Mouse (Mus musculus): ENCODE results near the gene Sorcs3. TPM values are rescaled to one million over a fixed set of nuclear protein-coding genes. Genes with fewer than 3 reads are reported as not detected.

The Sorcs3 gene
- not detected in 2 replicates for total RNA-seq (2021)
- long read RNA-seq, experiment 1 = 0 reads
- long read RNA-seq, experiment 2 = 0 reads

DNA sequence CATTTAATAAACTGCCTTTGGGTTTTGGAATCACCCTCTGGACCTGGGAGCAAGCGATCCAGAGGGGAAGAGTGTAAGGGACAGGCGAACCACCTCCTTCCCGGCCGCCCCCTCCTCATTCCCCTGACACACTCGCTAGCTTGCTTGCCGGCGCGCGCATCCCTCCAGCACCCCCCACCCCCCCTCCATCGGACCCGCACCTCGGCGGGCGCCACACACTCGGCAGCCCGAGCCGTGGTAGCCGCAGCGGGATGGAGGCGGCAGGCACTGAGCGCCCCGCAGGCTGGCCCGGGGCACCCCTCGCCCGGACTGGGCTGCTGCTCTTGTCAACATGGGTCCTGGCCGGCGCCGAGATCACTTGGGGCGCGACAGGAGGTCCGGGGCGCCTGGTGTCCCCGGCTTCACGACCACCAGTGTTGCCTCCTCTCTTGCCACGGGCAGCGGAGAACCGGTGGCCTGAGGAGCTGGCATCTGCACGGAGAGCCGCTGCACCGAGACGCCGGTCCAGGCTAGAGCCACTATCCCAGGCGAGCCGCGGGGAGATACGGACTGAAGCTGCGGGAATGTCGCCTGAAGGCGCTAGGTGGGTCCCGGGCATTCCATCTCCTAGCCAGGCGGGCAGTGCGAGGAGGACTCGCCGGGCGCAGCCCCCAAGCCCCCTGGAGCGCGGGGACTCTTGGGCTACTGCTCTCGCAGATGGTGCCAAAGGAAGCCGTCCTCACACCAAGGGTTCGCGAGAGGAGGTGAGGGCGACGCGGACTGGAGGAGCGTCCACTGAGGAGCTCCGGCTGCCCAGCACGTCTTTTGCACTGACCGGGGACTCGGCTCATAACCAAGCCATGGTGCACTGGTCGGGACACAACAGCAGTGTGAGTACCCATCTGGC is at the start of gene Sorcs3:
Sorcs3 (plus strand) TSS at position 97 of the 886 bp plus-strand sequence.
- DNase-seq = no peak

DNA sequence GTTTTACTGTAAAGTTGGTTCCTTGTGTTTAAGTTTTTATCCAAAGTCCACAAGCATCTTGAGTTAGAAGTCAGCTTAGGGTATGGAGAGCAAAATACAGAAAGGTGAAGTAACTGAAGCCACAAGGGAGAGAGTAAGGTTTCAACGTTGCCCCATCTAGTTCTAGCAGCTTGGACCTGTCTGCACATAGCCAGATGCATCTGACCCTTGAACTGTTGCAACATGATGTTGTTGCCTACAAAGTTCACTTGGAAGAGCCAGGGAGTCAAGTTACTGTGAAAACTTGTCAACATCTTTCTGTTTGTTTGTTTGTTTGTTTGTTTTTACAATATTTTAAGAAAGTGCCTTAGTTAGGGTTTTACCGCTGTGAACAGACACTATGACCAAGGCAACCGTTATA is 40.5 kb upstream of the Sorcs3 start:
- no peak for DNase-seq

DNA sequence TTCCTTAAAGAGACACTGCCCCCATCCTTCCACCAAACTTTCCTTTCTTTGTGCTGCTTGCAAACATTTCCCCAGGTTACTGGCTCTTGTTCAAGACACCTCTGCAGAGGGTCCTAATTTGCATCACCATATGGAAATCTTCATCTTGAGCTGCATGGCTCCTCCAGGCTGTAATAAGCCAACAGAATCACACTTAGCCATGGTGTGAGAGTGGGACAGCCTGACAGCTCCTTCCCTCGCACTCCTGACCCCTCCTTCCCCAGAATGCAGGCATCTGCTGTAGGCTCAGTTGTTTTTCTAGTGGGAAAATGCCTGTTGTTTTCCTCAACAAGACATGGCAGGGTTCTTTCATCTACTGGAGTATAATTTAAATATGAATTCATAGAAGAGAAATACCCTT is 38.7 kb upstream of the Sorcs3 start:
- no peak for DNase-seq

DNA sequence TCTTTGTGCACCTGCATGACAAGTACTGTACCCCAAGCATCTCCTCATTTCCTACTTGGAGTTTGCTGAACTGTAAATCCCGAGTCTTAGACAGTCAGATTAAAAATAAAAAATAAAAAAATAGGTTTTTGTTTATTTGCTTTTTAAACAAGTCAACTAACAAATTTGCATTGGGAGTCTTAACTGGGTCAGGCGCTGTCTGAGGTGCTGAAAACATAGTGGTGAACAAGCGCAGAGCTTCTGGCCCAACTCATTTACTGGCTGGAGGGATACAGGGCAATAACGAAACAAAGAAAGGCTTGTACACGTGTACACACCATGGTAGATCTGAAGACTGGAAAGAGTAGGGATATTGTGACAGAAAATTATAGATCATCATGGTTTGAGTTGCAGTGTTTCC is 37.5 kb upstream of the Sorcs3 start:
- DNase-seq = peak; percentile 7

DNA sequence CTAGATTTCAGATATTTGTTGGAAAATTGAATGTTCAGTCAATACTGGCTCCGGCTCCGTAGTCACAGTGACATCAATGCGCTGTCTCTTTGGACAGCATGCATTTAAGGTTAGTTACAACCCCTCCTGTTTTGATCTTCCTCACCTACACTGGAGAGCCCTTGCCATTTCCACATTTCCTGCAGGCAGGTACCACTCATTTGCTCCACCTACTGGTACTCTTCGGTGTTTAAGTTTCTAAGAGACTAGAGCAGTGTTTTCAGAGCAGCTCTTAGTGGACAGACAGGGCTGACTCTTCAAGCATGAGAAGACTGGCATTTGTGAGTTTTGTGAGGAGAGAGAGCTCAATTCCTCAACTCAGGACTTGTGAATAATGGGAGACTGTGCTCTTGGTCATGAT is 31.1 kb upstream of the Sorcs3 start:
- DNase-seq = no peak

DNA sequence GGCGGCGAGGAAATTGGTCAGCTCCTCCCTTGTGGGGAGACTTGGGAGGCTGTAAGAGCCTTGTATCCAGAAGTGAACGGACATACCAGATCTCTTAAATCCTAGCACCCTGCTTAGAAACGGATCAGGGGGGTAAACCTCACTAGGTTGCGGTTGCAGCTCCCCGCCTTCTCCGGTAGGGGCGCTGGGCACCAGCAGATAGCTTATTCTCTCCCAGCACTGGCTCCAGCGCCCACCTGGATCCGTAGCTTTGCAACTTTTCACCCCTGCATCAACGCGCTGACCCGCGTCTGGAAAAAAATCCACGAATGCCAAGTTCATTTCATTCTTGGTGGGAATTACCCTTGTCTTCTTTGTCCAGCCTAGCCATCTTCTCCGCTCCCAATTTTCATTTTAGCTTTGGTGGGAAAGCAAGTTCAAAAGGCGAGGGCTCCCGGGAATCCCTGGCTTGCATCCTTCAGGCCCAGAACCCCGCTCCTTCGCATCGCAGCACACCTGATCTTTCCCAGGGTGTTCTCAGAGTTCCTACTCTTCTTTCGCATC is 1.8 kb upstream of the Sorcs3 start:
- peak; percentile 40 for DNase-seq

DNA sequence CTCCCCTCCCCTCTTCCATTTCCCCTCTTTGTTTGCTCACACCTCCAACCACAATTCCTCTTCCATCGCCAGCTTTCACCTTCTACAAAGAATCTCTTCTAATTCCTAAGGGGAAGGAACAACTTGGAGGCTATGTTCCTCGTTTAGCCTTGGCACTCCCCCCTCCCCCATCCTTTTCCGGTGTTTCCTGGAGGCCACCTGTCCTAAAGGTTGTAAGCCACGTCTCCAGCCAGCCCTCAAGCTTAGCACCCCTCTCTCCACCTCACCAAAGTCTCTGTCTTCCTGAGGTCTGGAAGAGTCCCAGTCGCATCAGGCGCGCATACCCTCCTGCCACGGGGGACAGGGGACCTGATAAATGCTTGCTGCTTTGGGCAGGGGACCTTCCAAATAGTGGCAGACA is 1.3 kb upstream of the Sorcs3 start:
- no peak for DNase-seq

DNA sequence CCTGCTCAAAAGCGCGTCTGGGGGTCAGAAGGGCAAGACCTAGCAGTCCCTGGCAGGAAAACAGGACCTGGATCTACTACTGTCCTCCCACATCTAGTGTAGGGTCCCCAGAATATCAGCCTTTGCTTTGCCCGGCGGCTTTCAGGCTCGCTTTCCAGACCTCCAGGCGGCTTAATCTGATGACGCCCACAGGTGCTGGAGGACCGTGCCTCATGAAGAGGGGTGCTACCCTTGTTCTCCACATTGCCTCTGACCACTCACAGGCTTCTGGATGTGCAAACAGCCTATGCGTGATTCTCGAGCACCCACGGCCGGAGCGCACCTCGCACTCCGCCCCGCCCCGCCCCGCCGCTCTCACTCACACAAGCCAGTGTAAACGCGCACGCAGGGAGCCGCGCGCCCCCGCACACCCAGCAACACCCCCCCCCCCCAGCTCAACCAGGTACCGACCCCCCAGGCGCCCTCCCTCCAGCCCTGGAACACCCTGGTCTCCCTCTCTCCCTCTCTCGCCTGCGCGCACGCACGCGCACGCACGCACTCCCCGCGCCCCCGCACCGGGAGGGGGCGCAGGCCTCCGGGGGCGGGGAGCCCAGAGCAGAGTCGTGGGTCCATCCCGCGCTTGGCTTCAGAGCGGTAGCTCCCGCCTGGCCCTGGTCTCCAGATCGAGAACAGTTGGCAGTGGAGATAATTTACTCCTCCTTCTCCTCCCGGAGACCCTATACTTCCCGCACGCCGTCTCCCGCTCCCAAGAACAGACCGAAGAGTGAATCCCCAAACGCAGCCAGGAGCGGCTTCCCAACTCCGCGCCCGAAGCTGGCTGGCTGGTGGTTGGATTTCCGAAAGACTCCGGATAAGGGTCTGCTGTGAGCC is 698 bp upstream of the Sorcs3 start:
- DNase-seq = no peak

DNA sequence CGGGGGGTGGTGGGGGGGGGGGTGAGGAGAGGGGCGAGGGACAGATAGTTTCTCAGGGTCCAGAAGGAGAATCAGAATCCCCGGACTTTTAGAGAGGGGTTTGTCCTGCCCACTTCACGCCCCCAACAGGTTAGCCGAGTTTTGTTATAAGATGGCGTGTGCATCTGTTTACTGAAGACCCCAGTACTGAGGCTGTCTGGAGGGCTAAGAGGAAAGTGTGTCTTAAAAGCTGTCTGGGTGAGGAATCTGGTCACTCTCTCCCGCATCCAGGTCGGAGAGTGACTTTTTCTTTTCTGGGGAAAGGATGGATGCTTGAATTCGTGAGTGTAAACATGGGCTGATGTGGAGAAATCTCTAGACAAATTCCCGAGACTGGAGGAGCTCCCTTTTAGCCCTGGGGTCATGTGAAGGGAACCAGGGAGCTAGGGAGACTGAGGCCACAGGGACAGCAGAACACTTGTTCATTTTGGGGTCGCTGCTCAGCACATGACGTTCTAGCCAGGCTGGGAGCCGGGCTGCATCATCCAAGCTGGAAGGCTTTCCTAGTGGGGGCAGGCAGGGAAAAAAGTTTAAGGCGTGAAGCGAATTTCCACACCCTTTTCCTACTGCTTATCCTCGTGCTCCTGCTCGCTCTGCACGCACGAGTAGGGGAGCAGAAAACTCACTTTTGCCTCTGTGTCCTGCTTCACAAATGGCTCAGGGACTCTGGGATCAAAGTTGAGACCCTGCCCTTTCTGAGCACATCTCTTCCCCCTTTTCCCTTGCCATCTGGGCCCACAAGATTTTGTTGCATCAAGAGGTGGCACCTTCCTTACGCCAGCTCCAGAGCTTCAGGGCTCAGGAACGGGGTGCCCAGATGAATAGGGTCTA is 1.3 kb downstream of the Sorcs3 start:
- DNase-seq = no peak

DNA sequence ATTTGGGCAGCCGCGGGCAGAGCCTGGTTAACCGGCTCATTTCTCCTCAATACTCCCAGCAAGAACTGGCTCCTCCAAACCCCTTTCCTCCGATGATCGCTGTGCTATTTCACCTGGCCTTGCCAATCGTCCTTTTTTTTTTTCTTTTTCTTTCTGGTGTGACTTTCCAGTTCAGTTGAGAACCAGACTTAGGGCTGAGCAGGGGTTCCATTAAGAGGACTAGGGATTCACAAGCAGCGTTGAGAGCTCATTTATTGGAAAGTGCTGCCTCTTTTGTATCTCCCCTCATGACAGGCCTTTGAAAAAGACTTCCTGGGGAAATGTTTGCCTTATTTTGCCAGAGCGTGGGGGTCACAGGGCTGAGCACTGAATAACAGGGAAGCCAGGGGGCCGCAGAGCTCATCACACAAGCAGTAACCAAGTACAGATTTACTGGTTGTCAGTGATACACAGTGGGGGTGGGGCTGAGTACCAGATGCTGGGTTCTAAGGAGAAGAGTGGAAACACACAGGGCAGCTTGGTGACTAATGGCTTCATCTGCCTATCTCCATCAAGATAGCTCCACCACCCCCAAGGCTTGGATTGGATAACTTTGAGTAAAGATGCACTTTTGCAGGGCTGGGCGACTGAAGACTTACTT is 2.0 kb downstream of the Sorcs3 start:
- DNase-seq = no peak

DNA sequence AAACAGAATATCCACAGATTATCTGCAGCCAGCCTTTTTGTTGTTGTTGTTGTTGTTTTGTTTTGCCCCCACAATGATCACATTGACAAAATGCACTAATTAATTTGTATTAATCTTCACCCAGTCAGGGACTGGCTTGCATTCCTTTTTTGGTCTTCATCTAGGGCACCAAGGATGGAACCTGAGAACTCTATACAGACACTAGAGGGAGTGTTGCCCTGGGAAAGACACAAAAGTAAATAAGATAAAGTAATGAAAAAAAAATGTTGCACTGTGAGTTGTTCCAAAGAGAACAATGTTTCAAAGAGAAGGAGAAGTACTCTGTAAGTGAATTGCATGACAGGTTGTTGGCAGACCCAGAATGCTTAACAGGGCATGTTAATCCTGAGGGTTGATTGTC is 9.6 kb downstream of the Sorcs3 start:
- DNase-seq = no peak

DNA sequence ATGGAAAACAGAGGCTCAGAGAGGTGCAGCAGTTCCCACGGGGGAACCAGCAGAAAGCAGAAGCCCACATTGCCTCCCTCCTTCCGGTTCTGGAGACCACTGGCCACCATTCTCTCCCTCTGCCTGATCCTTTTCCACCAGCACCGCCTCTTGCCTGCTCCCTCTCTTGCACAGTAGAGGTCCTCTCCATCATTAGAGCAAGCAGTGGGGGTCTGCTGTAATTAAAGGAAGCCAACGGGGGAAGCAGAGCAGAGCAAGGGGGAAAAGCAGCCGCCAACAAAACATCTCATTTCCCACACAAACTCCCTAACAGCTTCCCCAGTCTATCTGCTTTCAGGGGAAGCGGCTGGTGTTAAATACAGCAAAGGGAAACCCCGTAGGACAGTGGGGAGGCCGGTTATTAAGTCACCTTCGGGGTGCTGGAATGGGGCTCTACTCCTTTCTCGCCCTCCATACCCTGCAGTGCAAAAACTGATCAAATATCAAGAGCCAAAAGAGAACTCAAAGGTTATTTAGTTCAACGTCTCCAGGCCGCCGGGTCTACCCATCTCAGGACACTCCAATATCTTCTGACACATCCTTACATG is 32.1 kb downstream of the Sorcs3 start:
- no peak for DNase-seq

DNA sequence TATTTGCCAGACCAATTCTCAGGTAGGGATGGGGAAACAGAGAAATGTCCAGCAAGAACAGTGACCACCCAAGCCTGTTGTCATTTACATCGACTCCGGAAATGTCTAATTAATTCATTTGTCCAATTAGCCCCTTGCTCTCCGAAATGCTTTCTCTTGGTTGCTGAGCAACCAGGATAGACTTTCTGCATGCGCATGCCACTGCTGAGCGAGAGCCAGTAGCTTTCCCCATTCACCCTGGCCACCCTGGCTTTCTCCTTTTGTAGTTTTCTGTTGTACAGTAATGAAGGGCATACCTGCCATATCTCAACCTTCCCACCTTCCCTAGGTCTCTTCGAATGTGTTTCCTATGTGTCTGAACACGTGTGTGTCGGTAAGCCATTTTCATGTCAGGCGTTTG is 32.6 kb downstream of the Sorcs3 start:
- no peak for DNase-seq

DNA sequence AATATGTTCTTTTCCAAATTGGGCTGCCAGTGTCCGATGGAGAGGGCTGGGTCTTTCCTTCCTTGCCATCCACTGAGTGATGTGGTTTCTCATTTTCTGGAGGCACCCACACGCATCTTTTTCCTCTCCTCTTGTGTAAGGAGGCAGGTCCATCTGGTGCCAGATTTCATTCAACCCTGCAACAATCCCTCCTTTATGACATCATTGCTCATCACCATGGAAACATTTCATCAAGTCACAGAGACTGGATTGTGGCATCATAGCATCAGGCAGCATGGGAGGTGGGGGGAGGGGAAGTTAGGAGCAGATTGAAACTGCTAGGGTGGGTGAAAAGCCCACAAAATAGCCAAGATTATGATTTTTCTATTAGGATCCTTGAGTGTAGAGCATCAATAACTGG is 35.1 kb downstream of the Sorcs3 start:
- DNase-seq = no peak

DNA sequence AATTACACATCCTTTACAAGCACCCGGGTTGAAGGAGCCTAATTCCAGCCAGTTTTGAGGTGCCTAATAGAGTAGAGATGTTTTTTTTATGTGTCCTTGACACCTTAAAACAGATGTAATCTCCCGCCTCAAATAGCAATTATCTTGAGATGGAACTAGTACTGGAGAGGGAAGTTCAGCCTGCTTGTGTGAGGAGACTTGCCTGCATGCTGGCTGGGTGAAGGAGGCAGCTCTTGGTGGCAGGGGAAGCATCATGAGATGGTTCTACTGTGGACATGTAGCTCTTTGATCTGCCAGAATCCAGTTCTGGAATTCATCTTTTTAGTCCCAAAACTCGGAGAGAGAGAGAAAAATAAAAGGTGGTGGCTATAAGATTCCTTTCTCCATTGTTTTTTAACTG is 38.2 kb downstream of the Sorcs3 start:
- no peak for DNase-seq

DNA sequence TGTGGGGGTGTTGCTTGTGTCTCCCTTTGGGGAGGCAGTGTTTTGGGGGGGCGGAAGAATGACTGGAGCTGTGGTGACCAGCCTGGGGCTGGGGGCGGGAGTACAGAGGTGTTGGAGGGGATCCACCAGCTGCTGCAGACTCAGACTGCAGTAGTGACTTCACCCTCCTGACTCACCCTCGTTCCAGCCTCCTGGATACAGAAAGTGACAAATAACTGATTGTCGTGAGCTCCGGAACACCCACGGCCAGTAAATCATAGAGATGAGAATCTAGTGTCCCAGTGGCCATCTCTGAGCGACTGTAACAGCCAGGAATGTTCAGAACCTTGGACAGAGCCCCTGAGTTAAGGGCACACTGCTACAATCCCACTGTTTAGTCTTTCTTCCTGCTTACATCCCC is 53.4 kb downstream of the Sorcs3 start:
- no peak for DNase-seq

DNA sequence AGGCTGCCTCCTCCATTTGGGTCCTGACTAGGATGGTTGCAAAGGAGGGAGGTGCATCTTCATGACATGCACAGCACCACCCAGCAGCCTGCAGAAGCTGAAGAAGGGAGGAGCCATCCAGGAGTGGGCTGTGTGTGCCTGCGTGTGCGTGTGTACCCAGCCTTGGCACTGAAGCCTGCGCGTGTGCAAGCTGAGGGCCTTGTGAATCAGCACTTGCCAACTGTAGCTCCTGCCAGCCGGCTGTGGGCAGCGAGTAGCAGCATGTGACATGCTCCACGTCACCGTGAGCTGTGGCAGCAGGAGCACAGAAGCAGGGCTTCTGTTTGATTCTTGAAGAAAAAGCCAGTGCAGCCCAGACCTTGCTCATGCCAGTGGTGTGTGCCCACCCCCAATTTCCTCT is 54.8 kb downstream of the Sorcs3 start:
- no peak for DNase-seq

DNA sequence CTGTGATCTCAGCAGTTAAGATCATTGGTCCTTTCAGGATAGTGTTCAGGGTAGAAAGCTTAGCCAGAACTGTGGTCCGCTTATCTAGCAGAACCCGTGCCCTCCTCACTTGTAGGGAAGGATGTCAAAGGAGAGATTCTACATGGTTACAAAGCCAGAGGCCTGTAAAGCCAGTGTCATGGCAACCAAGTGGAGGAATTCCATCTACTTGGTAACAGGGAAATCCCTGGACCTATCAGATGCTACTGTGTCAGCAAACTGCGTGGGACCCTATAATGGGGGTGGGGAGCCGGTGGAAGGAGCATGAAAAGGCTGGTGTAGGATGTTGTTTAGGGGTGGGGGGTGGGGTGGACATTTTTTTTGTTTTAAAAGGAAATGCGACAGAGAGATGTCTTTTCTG is 57.9 kb downstream of the Sorcs3 start:
- DNase-seq = no peak

DNA sequence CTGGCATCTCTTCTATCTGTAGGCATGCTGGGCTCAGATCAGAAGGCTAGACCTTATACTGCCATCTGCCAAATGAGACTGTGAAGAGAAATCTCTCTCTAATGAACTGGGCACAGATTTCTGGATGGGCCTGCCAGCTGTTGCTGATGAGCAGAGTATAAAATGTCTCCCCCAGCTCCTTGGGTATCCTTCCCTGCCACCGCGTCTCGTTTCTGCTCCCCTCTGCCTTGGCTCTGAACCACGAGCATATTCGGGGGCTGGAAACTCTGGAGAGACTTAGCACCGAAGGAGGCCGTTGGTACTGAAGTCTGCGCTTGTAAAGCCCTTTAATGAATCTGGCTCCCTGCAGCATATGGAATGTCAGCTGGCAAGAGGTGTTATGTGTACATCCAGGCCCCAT is 74.4 kb downstream of the Sorcs3 start:
- no peak for DNase-seq

DNA sequence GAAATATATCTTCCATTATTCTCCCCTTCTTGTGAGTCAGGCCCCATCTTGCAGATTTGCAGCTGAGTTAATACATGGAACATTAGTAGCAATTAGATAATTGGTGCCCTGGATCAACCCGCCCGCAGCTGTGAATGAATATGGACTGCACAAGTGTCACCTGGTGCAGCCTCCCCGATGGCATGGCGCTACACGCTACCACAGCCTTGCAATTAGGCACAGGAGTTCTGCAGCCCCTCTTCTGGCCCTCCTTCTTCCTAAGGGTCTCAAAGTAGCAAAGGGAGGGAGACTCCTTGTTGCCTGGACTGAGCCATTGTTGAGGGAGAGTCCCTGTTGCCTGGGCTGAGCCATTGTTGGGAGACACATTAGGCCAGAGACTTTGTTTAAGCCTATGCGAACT is 76.4 kb downstream of the Sorcs3 start:
- no peak for DNase-seq

DNA sequence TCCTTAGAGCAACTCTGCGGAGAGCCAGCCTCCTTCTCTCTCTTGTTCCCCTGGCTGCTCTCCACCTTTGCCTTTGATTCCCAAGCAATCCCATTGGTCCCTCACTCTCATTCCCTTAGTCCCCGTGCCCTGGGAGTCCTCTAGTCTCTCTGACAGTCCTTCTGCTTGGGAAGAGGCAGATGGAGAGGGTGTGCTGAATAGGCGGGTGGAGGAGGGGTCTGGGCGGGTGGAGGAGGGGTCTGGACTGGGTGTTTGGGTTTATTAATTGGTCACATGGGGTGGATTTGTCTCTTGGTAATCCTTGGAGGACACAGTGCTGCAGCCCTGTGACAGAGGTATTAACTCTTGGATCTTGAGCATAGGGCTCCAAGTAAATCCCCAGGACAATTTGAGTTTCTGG is 77.4 kb downstream of the Sorcs3 start:
- DNase-seq = no peak
